Mouse (Mus musculus) retina, embryonic 14.5 days (tissue): ENCODE results near the gene Adora3.

Experiments used
- DNase-seq: peaks from one replicate; pipeline ENCODE4 v3.0.0-alpha.2; 2015; ENCODE audit warnings: low spot score

Adora3 gene

DNA sequence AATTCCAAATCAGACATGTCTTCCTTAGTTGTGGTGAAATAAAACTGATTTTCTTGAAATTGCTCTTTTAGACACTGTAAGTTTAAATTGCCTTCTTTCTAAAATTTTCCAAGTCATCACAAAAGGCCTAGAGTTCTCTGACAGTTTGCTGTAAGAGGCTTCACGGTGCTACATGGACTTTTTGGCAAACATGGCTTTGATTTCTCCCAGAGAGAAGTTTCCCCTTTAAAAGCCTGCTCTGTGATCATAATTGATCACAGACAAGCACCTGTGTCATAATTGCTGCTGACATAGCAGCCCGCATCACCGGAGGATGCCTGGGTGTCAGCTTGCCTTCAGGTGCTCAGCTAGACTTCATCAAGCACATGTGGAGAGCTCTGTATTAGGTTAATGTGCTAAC lies at the start of gene Adora3, which contains the start of gene Tmigd3:
TSS of gene Adora3 (plus strand) at position 301 of the 400 bp plus-strand sequence.
TSS of gene Tmigd3 (plus strand) at position 346 of the 400 bp plus-strand sequence.
- DNase-seq = no peak

DNA sequence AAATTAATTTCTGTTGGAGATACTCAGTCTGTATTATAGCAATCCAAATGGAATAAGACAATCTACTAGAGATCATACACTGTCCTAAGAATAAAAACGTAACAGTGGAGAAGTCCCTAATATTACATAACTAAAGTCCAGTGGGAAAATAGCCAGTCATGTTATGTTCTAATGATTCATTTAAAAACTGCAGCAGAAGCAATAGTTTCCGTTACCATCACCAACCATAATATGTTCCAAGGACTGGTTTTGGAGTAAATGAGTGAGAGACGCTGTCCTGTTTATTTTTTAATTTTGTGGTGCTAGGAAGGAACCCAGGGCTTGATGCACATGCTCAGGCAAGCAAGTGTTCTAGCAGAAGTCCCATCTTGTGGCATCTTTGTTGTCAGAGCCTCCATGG lies 49.2 kb upstream of the Adora3 start:
- DNase-seq = no peak

DNA sequence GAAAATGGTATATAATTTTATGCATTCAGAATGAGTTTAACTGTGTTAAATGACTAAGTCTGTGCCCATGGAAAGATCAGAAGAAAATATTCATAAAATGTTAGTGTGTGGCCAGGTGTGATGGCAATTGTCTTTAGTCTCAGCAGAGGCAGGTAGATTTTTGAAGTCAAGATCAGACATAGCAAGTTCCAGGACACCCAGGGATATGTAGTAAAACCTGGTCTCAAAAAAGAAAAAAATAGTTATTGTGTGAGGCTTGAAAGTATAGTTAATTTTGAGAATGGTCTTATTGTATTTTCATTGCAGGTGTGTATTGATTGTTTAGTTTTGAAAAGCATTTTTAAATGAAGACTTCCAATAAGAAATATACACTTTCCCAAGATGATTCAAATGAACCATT lies 47.0 kb upstream of the Adora3 start:
- DNase-seq = no peak

DNA sequence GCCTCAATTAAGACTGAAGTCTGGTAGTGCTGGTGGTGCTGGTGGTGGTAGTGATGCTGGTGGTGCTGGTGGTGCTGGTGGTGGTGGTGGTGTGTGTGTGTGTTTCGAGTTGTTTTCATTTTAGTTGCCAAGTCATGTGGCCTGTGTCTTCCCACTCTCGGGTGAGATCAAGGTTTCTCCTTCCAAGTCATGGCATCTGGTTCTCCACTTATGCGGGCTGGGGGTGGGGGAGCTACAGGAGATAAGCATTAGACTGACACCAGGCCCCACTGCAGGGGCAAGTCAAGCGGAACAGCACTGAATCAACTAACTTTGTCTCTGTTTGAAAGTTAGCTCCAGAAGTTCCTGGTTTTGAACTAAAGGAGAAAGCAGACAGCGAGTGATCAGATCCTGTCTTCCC lies 46.6 kb upstream of the Adora3 start:
- no peak for DNase-seq

DNA sequence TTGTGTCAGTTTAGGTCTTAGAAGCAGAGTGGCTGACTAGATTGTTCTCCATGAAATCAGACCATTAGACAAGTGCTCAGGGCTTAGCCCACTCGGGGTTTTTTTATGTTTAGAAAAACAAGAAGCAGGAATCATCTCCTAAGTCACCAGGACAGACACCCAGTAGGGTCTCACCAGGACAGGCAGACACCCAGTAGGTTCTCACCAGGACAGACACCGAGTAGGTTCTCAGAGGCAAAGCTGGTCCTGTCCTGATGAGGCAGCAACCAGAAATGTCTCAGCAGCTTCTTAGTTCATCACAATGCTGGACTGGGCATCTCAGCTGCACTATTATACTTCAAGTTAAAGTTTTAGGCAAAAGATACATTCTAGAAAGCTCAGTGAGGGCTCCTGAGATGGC lies 46.0 kb upstream of the Adora3 start:
- DNase-seq = no peak

DNA sequence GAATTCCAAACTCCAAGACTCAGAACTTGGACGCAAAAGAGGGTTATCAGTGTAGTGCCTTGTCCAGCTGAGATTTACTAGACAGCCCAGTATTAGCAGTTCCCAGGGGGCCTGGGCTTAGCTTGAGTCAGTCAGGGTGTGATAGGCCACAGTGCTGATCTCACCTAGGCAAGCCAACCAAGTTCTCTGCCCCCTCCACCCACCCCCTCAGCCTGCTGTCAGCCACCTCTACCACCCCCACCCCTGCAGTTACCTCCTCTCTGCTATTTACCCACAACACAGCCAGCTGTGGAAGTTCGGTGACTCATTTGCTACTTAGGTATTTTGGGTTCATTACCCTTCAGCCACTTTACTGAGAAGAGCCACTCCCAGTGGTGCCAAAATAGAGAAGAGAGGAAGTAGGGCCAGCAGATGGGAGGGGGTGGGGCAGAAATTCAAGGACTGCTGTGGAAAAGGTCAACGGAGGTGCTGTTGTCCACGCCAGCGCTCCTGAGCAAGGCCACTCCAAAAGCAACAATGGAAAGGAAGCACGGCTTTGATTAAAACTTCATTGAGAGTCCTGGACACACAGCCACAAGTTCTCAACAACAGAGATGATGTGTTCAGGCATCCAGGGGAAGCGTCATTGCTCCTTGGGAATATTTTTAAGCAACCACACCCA lies 45.0 kb upstream of the Adora3 start:
- DNase-seq = no peak

GRCm38 (mm10) chr3:105831584-105831983 lies 39.1 kb upstream of the Adora3 start:
- DNase-seq = no peak

GRCm38 (mm10) chr3:105835875-105836274 lies 34.8 kb upstream of the Adora3 start:
- no peak for DNase-seq

DNA sequence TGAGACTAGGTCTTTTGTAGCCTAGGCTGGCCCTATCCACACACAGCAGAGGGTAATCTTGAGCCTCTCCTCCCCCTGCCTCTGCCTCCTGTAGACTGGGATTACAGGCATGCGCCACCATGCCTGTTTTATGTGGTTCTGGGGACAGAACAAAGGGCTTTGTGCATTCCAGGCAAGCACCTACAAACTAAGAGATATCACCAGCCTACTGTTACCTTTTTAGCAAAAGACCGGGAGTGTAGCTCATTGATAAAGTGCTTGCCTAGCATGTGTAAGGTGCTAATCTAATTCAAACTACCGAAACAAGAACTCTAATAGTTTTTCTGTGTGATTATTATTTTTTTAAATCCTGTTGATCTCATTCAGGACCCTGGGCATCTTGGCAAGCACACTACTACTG lies 33.8 kb upstream of the Adora3 start:
- no peak for DNase-seq

- DNase-seq = no peak
These were observed 32.0 kb upstream of the Adora3 start for GRCm38 (mm10) chr3:105838655-105839054.

DNA sequence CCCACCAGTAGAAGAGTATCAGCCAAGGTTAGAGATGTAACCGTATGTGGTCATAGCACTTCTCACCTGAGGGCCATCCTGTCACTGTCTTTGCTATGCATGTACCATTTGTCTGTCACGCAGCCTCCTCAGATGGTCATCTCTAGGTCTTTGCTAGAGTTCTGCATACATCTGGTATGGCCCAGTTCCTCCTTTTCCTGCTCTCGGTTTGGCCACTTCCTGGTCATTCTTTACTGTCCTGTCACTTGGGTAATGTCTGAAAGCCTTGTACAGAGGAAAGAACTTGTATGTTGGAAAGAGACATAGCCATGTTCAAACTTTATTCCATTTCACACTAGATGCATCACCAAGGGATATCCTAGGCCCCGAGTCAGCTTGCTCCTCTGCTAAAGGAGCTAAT lies 30.8 kb upstream of the Adora3 start:
- DNase-seq = no peak

- no peak for DNase-seq
These were observed 24.2 kb upstream of the Adora3 start for GRCm38 (mm10) chr3:105846294-105847069.

DNA sequence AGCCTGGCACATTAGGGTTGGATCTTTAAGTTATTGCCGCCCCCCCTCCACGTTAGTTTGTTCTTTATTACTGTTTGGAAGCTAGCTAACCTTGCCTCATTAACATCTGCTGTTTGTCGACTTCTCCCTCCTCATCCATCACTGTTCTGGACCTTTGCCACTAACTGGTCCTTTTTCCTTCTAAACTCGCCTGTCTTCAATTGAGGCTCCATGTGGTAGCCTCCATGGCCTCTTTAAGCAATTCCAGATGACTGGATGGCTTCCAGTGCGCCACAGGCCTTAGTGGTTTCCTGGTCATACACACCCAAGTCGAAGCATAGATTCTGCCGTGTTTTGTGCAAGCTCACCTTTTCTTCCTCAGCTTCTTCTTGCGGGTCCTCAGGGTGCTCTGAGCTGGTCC lies 16.9 kb upstream of the Adora3 start:
- DNase-seq = no peak

DNA sequence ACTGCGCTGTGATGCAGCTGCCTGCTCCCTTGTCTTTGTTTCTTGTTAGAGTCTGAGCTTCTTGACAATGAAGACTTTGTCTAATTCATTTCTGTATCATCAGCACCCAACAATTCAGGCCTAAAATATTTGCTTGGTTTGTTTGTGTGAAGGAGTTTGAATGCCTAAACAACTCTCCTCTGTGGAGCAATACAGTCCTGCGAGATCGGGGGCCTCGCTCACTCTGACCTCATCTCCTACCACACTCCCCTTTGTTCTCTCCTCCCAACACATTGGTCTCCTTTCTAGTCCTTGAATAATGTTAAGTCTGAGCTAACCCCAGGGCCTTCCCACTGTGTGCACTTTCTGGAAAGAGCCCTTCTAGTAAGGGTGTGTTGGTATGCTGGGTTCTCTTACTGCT lies 15.9 kb upstream of the Adora3 start:
- DNase-seq = no peak

DNA sequence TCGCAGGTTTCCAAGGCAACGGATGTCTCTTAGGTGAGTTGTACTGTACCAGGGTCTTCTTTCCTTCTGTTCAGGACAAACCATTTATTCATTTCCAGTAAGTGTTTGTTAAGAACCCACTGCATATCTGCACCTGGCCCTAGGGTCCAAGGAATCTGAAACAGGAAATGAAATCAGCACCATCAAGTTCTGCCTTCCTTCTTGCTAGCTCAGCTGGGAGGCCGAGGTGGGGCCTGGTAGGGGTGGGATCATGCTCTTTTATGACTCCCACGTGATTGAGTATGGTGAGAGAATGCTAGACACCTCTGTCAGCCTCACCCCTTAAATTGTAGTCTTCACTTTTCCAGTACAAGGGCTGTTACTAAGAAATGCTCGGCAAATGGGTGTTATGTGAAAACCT lies 13.1 kb upstream of the Adora3 start:
- no peak for DNase-seq

- no peak for DNase-seq
These were observed 8.8 kb upstream of the Adora3 start for GRCm38 (mm10) chr3:105861747-105862366.

- no peak for DNase-seq
These were observed 6.5 kb upstream of the Adora3 start for GRCm38 (mm10) chr3:105864123-105864522.

DNA sequence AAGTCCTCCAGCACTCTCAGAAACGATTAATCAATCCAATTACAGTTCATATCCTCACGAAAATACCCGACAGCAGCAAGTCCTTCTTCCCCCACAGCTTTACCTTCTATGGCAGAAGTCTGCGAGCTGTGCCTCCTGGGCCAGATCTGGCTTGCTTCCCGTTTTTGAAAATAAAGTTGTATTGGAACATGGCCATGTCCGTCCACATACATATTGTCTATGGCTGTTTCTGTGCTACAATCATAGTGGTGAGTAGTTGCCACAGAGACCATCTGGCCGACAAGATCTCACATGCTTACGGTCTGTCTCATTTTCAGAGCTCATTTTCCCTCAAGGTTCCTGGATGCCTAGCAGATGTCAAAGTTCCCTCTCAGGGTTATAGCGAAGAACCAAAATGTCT lies 5.5 kb upstream of the Adora3 start:
- no peak for DNase-seq

GRCm38 (mm10) chr3:105868135-105868534 lies 2.5 kb upstream of the Adora3 start:
- DNase-seq = no peak

GRCm38 (mm10) chr3:105872034-105872433 lies 1.4 kb downstream of the Adora3 start:
- no peak for DNase-seq

DNA sequence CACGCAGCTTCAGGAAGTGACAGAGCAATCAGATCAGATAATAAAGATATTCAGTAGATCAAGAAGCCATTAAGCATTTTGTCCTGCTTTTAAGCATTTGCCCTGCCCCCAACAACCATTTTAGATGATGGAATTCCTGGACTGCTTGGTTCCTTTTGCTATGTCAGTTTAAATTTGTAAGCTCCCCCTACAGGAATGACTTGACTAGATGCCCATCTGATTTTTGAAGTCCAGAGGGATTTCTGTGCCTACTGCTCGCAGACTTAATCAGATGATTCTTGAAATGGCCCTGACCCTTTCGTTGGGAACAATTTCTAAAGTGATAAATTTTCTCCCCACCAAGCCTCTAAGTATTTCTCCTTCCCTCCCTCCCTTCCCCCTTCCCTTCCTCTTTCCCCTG lies 1.9 kb downstream of the Adora3 start:
- peak; percentile 9 for DNase-seq

DNA sequence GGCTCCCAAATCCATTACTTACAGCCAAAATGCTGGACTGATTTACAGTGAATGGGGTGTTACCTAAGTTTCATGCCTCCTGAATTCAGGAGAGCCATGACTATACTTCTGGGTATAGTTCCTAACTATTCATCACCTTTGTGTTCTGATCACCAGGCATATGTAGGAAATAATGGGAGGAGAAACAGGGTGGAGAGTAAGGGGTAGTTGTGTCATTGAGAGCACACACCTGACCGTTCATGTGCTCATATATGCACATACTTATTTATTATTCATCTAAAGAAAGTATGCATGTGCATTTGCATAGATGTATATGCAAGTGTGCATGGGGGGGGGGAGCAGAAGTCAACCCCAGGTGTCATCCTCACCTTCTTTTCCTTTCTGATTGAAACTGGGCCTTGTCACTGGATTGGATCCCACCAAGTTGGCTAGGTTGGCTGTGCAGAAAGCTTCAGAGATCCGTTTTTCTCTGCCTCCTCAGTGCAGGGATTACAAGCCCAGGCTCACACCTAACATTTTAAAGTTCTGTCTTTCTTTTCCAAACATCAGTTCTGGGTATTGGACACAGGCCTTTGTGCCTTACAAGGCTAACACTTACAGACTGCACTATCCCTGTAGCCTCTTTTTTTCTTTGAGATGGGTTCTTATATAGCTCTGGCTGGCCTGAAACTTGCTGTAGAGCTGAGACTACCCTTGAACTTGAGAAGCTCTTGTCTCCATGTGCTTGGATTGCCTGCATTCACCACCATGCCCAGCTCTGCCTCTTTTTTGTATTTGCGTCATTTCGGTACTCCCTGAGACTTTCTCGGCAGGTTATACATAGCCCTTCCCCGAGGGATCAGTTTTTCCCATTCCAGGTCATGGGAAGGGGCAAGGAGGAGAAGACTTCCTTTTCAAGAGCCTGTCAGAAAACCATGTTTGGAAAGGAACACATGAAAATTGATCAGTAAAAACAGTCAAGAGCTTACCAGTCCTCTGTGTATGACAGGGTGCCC lies 3.1 kb downstream of the Adora3 start:
- DNase-seq = no peak
